Mouse (Mus musculus): ENCODE measurements around the gene Tceal3. TPM values are rescaled to one million over a fixed set of nuclear protein-coding genes. Genes with fewer than 3 reads are reported as not detected.
"Not testable (repeated sequence)": the region's sequence is repeated elsewhere in the genome, so short reads cannot be mapped to it uniquely, and the experiment has no call there.

The Tceal3 gene
- not detected in 2 replicates for polyA plus RNA-seq (2012; ENCODE audit: insufficient read depth, insufficient read length, low replicate concordance, missing spikeins)

GRCm38 (mm10) chrX:136590199-136590896 lies at the start of gene Tceal3:
Gene Tceal3 (plus strand): TSS chrX:136590842.
- Histone ChIP-seq H3K4me1 (ENCODE audit: control insufficient read depth, insufficient read depth, low read length) (no peaks in the 10 kb centered on the region), H3K4me3 (ENCODE audit: insufficient read depth, low read depth, low read length) (peak within 1 kb of the TSS; percentile 47), H3K27ac (ENCODE audit: insufficient read depth, low read depth, low read length) (peak within 1 kb of the TSS; percentile 78)
- WGBS, result 23% methylated on average over 12 of the region's 12 CpGs
- TF ChIP-seq POLR2A (IDR thresholded peaks at IDR 0.05; ENCODE audit: insufficient read depth, low read depth, low read length) (no peak), CTCF (IDR thresholded peaks at IDR 0.05; ENCODE audit: insufficient read depth, low read depth, low read length) (no peak)

GRCm38 (mm10) chrX:136543956-136544355 lies 46.7 kb upstream of the Tceal3 start, which contains the start of gene Kir3dl2:
Gene Kir3dl2 (minus strand): TSS chrX:136544056.
- not testable (repeated sequence) for H3K4me1 ChIP-seq (ENCODE audit: control insufficient read depth, insufficient read depth, low read length); H3K4me3 ChIP-seq (ENCODE audit: insufficient read depth, low read depth, low read length); H3K27ac ChIP-seq (ENCODE audit: insufficient read depth, low read depth, low read length)
- 60% methylated on average over 1 of the region's 1 CpGs for WGBS

- not testable (repeated sequence) for H3K27ac ChIP-seq (ENCODE audit: insufficient read depth, low read depth, low read length); H3K4me3 ChIP-seq (ENCODE audit: insufficient read depth, low read depth, low read length); H3K4me1 ChIP-seq (ENCODE audit: control insufficient read depth, insufficient read depth, low read length)
- WGBS, result 93% methylated on average over 9 of the region's 9 CpGs
These were observed 21.5 kb upstream of the Tceal3 start for GRCm38 (mm10) chrX:136569094-136569493.

DNA sequence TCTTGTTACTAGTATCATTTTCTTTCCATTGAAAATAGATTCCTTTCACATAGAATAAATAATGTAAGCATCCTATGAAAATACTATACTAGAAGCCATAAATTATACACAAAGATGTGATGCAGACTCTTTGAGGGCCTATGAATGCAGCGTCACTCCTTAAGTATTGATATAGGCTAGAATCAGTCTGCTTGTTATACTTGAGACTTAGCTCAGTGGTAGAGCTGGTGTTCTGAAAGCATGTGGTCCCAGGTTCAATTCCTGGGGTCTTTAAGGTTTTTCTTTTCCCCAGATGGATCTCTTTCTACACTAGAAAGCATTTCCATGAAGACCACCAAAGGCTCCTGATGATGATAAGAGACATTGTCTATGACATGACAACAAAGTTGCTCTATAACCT lies 6.0 kb upstream of the Tceal3 start:
- Histone ChIP-seq H3K4me3 (ENCODE audit: insufficient read depth, low read depth, low read length) (no peak overlapping the region), H3K4me1 (ENCODE audit: control insufficient read depth, insufficient read depth, low read length) (no peaks in the 10 kb centered on the region), H3K27ac (ENCODE audit: insufficient read depth, low read depth, low read length) (no peak overlapping the region)
- 91% methylated on average over 1 of the region's 1 CpGs for WGBS
- TF ChIP-seq POLR2A (IDR thresholded peaks at IDR 0.05; ENCODE audit: insufficient read depth, low read depth, low read length) (no peak), CTCF (IDR thresholded peaks at IDR 0.05; ENCODE audit: insufficient read depth, low read depth, low read length) (no peak)

- WGBS, result 32% methylated on average over 2 of the region's 2 CpGs
- peak overlapping the region; percentile 78 for H3K27ac ChIP-seq (ENCODE audit: insufficient read depth, low read depth, low read length)
- TF ChIP-seq CTCF (IDR thresholded peaks at IDR 0.05; ENCODE audit: insufficient read depth, low read depth, low read length) (no peak), POLR2A (IDR thresholded peaks at IDR 0.05; ENCODE audit: insufficient read depth, low read depth, low read length) (no peak)
- peak overlapping the region; percentile 47 for H3K4me3 ChIP-seq (ENCODE audit: insufficient read depth, low read depth, low read length)
- no peaks in the 10 kb centered on the region for H3K4me1 ChIP-seq (ENCODE audit: control insufficient read depth, insufficient read depth, low read length)
These were observed 235 bp downstream of the Tceal3 start for GRCm38 (mm10) chrX:136590897-136591257.

DNA sequence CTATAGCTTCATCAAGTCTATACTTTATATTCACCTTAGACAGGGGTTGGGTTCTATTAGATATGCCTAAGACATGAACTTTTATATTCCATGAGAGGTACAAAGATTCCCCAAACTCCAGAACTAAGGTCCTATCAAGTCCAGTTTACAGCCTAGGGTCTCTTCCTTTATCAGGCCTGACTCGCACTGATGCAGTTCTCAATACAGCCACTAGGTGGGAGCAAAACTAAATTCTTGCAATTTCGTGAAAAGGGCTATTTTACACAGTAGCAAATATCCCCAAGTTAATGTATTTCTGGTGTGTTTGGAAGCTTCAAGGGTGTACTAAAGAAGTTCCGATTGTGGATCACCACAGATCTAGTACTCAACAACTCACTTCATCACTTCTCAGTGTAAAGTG lies 8.8 kb downstream of the Tceal3 start:
- no peak overlapping the region for H3K27ac ChIP-seq (ENCODE audit: insufficient read depth, low read depth, low read length)
- no peaks in the 10 kb centered on the region for H3K4me1 ChIP-seq (ENCODE audit: control insufficient read depth, insufficient read depth, low read length)
- no peak overlapping the region for H3K4me3 ChIP-seq (ENCODE audit: insufficient read depth, low read depth, low read length)
- 6% methylated on average over 3 of the region's 3 CpGs for WGBS
- TF ChIP-seq POLR2A (IDR thresholded peaks at IDR 0.05; ENCODE audit: insufficient read depth, low read depth, low read length) (no peak), CTCF (IDR thresholded peaks at IDR 0.05; ENCODE audit: insufficient read depth, low read depth, low read length) (no peak)

DNA sequence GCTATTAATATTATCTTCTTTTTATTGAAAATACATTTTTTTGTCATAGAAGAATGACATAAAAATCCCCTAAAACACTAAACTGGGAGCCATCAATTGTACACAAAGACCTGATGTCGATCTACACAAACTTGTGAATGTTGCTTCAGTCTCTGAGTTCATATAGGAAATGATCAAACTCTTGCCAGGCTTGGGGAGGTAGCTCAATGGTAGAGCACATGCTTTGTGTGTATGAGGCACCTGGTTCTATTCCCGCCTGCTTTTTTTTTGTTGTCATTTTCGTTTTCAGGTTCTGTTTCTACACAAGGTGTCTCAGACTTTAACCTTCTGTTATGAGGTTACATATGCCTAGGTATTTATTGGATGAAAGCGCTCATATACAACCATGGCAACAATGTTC lies 16.3 kb downstream of the Tceal3 start:
- Histone ChIP-seq H3K27ac (ENCODE audit: insufficient read depth, low read depth, low read length) (no peak overlapping the region), H3K4me1 (ENCODE audit: control insufficient read depth, insufficient read depth, low read length) (no peaks in the 10 kb centered on the region), H3K4me3 (ENCODE audit: insufficient read depth, low read depth, low read length) (no peak overlapping the region)
- WGBS, result 91% methylated on average over 4 of the region's 4 CpGs
- TF ChIP-seq CTCF (IDR thresholded peaks at IDR 0.05; ENCODE audit: insufficient read depth, low read depth, low read length), result no peak
- TF ChIP-seq POLR2A (IDR thresholded peaks at IDR 0.05; ENCODE audit: insufficient read depth, low read depth, low read length), result no peak

DNA sequence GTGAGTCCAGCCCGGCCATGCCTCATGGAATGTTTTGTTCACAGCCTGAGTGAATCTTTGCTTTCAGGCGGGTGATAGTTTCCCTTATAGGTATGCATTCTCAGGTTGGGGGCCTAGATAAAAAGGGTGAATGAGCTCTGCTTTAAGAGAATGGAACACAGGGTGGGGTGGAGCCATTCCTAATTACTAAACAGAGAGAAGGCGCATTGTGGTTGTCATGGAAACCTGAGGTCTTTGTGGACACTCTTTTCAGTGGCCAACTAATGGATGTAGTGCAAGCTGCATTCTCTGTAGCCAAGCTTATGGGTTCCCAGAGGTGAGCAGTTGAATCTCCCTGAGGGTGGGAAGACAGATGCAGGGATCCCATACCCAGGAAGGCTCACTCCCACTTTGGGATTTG lies 16.8 kb downstream of the Tceal3 start:
- Histone ChIP-seq H3K27ac (ENCODE audit: insufficient read depth, low read depth, low read length) (no peak overlapping the region), H3K4me1 (ENCODE audit: control insufficient read depth, insufficient read depth, low read length) (no peaks in the 10 kb centered on the region), H3K4me3 (ENCODE audit: insufficient read depth, low read depth, low read length) (no peak overlapping the region)
- TF ChIP-seq CTCF (IDR thresholded peaks at IDR 0.05; ENCODE audit: insufficient read depth, low read depth, low read length) (no peak), POLR2A (IDR thresholded peaks at IDR 0.05; ENCODE audit: insufficient read depth, low read depth, low read length) (no peak)
- WGBS, result 70% methylated on average over 3 of the region's 3 CpGs

- H3K4me3 ChIP-seq (ENCODE audit: insufficient read depth, low read depth, low read length), result no peak overlapping the region
- no peak overlapping the region for H3K27ac ChIP-seq (ENCODE audit: insufficient read depth, low read depth, low read length)
- WGBS, result 56% methylated on average over 3 of the region's 3 CpGs
- no peaks in the 10 kb centered on the region for H3K4me1 ChIP-seq (ENCODE audit: control insufficient read depth, insufficient read depth, low read length)
- TF ChIP-seq CTCF (IDR thresholded peaks at IDR 0.05; ENCODE audit: insufficient read depth, low read depth, low read length) (no peak), POLR2A (IDR thresholded peaks at IDR 0.05; ENCODE audit: insufficient read depth, low read depth, low read length) (no peak)
These were observed 20.7 kb downstream of the Tceal3 start for GRCm38 (mm10) chrX:136611346-136611745.

- not testable (repeated sequence) for H3K27ac ChIP-seq (ENCODE audit: insufficient read depth, low read depth, low read length); H3K4me3 ChIP-seq (ENCODE audit: insufficient read depth, low read depth, low read length); H3K4me1 ChIP-seq (ENCODE audit: control insufficient read depth, insufficient read depth, low read length)
- 64% methylated on average over 3 of the region's 3 CpGs for WGBS
These were observed 25.2 kb downstream of the Tceal3 start for GRCm38 (mm10) chrX:136615889-136616288.

Data from olfactory bulb, adult 2 months (tissue).